Mouse (Mus musculus) lung, postnatal 0 days (tissue): ENCODE measurements around the gene Ppp1r21. TPM values are rescaled to one million over a fixed set of nuclear protein-coding genes. Genes with fewer than 3 reads are reported as not detected.

ENCODE experiments used
- ATAC-seq: fragments of 200-750 bp; cut with Nextera tagmentation; 2 replicates; pipeline ENCODE4 v1.8.0; 2017; ENCODE audit warnings: moderate library complexity
- DNase-seq: peaks from one replicate; pipeline ENCODE4 v3.0.0-alpha.2; 2016; ENCODE audit warnings: low spot score
- H3K27ac ChIP-seq: fragments of 300-500 bp; sonication (generic); 2 replicates; pipeline ENCODE4 v1.5.1; 2014; ENCODE audit warnings: antibody characterized with exemption, mild to moderate bottlenecking, low read length, mixed read lengths
- H3K27me3 ChIP-seq: fragments of 300-500 bp; sonication (generic); replicated peaks from 2 replicates; pipeline ENCODE4 v1.6.1; 2014; ENCODE audit warnings: low read length, mixed read lengths; ENCODE audit not compliant: insufficient read depth
- H3K36me3 ChIP-seq: fragments of 300-500 bp; sonication (generic); 2 replicates; pipeline ENCODE4 v1.6.1; 2014; ENCODE audit warnings: low read length, mixed read lengths; ENCODE audit not compliant: insufficient read depth
- H3K4me1 ChIP-seq: fragments of 300-500 bp; sonication (generic); 2 replicates; pipeline ENCODE4 v1.6.1; 2014; ENCODE audit warnings: antibody characterized with exemption, low read depth, low read length, mixed read lengths; ENCODE audit not compliant: insufficient read depth
- H3K4me2 ChIP-seq: fragments of 300-500 bp; sonication (generic); replicated peaks from 2 replicates; pipeline ENCODE4 v1.6.1; 2014; ENCODE audit warnings: low read depth, mild to moderate bottlenecking, low read length, moderate library complexity, mixed read lengths
- H3K4me3 ChIP-seq: fragments of 300-500 bp; sonication (generic); 2 replicates; pipeline ENCODE4 v1.5.1; 2014; ENCODE audit warnings: low read depth, low read length
- H3K9ac ChIP-seq: fragments of 300-500 bp; sonication (generic); replicated peaks from 2 replicates; pipeline ENCODE4 v1.6.1; 2014; ENCODE audit warnings: low read depth, mild to moderate bottlenecking
- H3K9me3 ChIP-seq: fragments of 300-500 bp; sonication (generic); 2 replicates; pipeline ENCODE4 v1.6.1; 2016; ENCODE audit warnings: low read length, mixed read lengths
- CTCF ChIP-seq: IDR thresholded peaks from 2 replicates; pipeline ENCODE4 v1.5.1; 2016; ENCODE audit warnings: antibody characterized with exemption, mild to moderate bottlenecking
- EP300 ChIP-seq: IDR thresholded peaks from 2 replicates; pipeline ENCODE4 v1.6.1; 2016; ENCODE audit warnings: antibody characterized with exemption, mild to moderate bottlenecking, control low read depth
- WGBS: fragments of 180-500 bp; shearing (Covaris S2); extraction: QIAGEN DNeasy Blood & Tissue Kit; methylation state at CpG from one replicate; pipeline ENCODE4 v1.1.7; 2014; 5-methylcytosine and 5-hydroxymethylcytosine counted together
- polyA plus RNA-seq: library from polyadenylated mRNA; unstranded; fragments of >200 nt; fragmentation: Nextera tagmentation; extraction: Ambion mirVana; gene quantifications from 2 replicates; pipeline ENCODE4 v1.2.1, GENCODE M21; 2015

The Ppp1r21 gene
- polyA plus RNA-seq, 1 experiment from 2014 or later = 18.6 TPM

GRCm38 (mm10) chr17:88490546-88490945 lies 39.4 kb upstream of the Ppp1r21 start:
- Histone ChIP-seq H3K9me3 (no peaks in the 10 kb centered on the region), H3K4me2 (no peak overlapping the region), H3K4me3 (no peak overlapping the region), H3K36me3 (peaks cover 17% of the 10 kb centered on the region; the same call in 1 of the 2 replicates), H3K4me1 (no peaks in the 10 kb centered on the region), H3K27ac (no peak overlapping the region), H3K27me3 (no peaks in the 10 kb centered on the region), H3K9ac (no peak overlapping the region)
- WGBS = 92% methylated on average over 10 of the region's 10 CpGs
- TF ChIP-seq CTCF (no peak), EP300 (no peak)
- no peak for ATAC-seq
- DNase-seq = no peak

DNA sequence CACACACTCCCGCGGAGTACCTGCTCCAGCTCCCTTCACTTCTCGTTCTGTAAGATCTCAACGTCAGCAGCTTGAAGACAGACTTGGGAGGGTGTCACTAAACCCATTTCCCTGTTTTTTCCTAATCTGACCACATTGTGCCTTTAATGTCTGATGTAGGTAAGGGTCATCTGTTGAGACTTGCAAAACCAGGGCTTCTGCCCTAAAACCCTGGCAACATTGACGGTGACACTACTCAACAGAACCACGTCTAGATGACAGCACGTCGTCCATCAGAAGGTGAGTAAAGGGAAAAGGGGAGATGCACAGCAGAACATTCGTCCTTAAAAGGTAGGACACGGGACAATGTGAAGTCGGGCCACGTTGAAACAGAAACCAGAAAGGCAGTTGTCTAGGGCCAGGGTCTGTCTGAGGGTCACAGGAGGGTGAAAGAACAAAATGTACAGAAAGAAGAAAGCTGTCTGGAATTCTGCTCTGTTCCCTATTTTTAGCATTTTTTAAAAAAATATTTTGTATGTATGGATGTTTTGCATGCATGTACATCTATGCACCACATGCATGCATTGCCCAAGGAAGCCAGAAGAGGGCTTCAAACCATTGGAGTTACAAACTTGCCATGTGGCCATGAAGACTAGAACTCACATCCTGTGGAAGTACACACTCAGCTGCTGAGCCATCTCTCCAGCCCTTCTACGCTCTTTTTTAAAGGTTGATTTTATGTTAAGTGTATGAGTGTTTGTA lies 38.4 kb upstream of the Ppp1r21 start:
- no peak overlapping the region for H3K4me2 ChIP-seq
- no peaks in the 10 kb centered on the region for H3K9me3 ChIP-seq
- DNase-seq (no peak), ATAC-seq (no peak)
- H3K36me3 ChIP-seq = peaks cover 14% of the 10 kb centered on the region; the same call in 1 of the 2 replicates
- H3K4me1 ChIP-seq = no peaks in the 10 kb centered on the region
- WGBS = 93% methylated on average over 13 of the region's 13 CpGs
- H3K4me3 ChIP-seq = no peak overlapping the region
- H3K27ac ChIP-seq = no peak overlapping the region
- TF ChIP-seq EP300 = no peak
- peak; percentile 57 for TF ChIP-seq CTCF
- no peak overlapping the region for H3K9ac ChIP-seq
- H3K27me3 ChIP-seq = no peaks in the 10 kb centered on the region

DNA sequence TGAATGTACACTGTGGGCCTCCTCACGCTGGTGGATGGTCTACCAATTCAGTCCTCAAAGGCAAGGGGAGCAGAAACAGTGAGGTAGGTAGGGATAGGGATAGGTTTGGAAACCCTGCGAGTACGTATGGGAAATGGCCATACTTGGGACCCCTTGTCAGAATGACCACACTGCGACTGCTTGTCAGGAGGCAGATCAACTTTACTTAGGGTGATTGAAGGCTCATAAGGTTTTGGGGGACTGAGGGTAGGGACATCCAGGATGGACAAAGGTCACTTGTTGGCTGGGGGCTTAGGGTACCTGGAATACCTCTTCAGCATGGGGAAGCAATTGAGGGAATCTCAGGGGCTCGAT lies 37.8 kb upstream of the Ppp1r21 start:
- ATAC-seq (no peak), DNase-seq (no peak)
- Histone ChIP-seq H3K4me3 (no peak overlapping the region), H3K27me3 (no peaks in the 10 kb centered on the region), H3K4me1 (no peaks in the 10 kb centered on the region), H3K4me2 (no peak overlapping the region), H3K9me3 (no peaks in the 10 kb centered on the region), H3K9ac (no peak overlapping the region), H3K27ac (no peak overlapping the region), H3K36me3 (peaks cover 11% of the 10 kb centered on the region; the same call in 1 of the 2 replicates)
- TF ChIP-seq EP300 = no peak
- TF ChIP-seq CTCF = no peak
- 94% methylated on average over 5 of the region's 5 CpGs for WGBS

DNA sequence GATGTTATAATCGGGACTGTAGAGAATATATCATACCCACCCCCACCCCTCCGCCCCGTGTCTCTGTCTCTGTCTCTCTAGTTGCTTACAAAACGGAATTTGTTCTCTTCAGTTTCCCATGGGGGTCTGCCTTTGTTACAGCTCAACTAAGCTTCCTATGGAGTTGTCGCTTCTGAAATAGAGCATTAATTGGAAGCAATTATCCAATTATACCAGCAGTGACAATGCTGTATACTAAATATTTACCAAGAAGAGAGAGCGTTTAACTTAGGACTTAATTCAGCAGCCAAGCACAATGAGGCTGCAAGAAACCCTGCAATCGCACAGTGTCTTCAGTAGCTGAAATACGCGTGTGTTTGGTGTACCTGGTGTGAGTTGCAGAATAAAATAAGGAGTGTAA lies 36.4 kb upstream of the Ppp1r21 start:
- Histone ChIP-seq H3K9ac (no peak overlapping the region), H3K4me3 (no peak overlapping the region), H3K4me1 (no peaks in the 10 kb centered on the region), H3K27me3 (no peaks in the 10 kb centered on the region), H3K9me3 (no peaks in the 10 kb centered on the region), H3K4me2 (no peak overlapping the region), H3K27ac (no peak overlapping the region), H3K36me3 (peaks cover 11% of the 10 kb centered on the region; the same call in 1 of the 2 replicates)
- DNase-seq = no peak
- no peak for ATAC-seq
- 75% methylated on average over 9 of the region's 9 CpGs for WGBS
- no peak for TF ChIP-seq CTCF
- TF ChIP-seq EP300 = no peak

- ATAC-seq (peak; percentile 44; the same call in 1 of the 2 replicates), DNase-seq (no peak)
- Histone ChIP-seq H3K27ac (no peak overlapping the region), H3K4me3 (no peak overlapping the region), H3K27me3 (no peaks in the 10 kb centered on the region), H3K4me1 (no peaks in the 10 kb centered on the region), H3K36me3 (peaks cover 11% of the 10 kb centered on the region; the same call in 1 of the 2 replicates), H3K4me2 (no peak overlapping the region), H3K9me3 (no peaks in the 10 kb centered on the region), H3K9ac (no peak overlapping the region)
- WGBS = 37% methylated on average over 14 of the region's 14 CpGs
- TF ChIP-seq EP300 (no peak), CTCF (no peak)
Measured at GRCm38 (mm10) chr17:88494121-88494771, 35.7 kb upstream of the Ppp1r21 start.

GRCm38 (mm10) chr17:88494772-88495132 lies 35.2 kb upstream of the Ppp1r21 start:
- Histone ChIP-seq H3K27me3 (no peaks in the 10 kb centered on the region), H3K9ac (no peak overlapping the region), H3K4me2 (no peak overlapping the region), H3K27ac (no peak overlapping the region), H3K9me3 (no peaks in the 10 kb centered on the region), H3K4me1 (no peaks in the 10 kb centered on the region), H3K4me3 (no peak overlapping the region), H3K36me3 (peaks cover 11% of the 10 kb centered on the region; the same call in 1 of the 2 replicates)
- DNase-seq (no peak), ATAC-seq (no peak)
- TF ChIP-seq EP300 (no peak), CTCF (no peak)
- WGBS = 67% methylated on average over 10 of the region's 10 CpGs
